Mouse (Mus musculus) kidney, postnatal 36 days (tissue): ENCODE data around the gene Rfx4.

Experiments
- DNase-seq, 2 experiments: peaks; one replicate each; pipeline ENCODE4 v3.0.0; 2021 to 2022; ENCODE audit warnings: mixed read lengths in 2 of 2

Gene Rfx4

DNA sequence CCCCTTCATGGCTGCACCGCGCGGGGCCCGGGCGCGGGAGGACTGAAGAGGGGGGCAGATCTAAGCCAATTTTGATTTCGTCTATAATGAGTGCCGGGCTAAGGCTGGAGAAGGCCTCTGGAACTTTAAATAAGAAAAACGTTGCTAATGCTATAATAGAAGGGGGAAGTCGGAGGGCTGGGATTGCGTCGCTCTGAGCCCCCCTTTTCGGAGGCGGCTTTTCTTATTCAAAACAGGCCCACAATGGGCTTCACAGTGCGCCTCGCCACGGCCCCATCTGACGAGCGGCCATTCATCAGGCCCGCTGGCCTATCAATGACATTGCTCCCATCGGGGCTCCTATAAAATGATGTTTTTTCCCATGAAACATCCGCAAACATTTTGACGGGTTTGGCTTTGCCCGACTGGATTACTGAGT lies at the start of gene Rfx4:
Gene Rfx4 (plus strand): TSS at position 277 of the 418 bp plus-strand sequence.
- DNase-seq, result no peak

DNA sequence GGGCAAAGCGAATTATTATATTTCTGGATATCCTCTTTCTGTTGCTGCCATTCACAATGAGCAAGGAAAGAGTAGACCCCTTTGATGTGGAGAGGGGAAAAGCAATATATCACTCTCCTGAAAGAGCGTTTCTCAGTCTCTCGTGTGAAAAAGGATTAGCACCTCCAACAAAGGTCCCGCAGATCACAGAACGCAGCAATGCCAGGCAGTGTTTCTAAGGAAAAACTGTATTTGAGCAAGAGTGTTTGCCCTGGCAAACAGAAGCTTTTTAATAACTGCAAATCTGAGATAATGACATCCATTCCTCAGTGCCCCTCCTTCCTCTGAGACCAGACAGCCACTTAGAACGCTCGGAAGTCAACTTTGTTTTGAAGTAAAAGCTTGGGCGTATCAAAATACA lies 49.3 kb upstream of the Rfx4 start:
- no peak for DNase-seq

- DNase-seq, result no peak
Observed at GRCm38 (mm10) chr10:84707226-84707625, 48.6 kb upstream of the Rfx4 start.

- no peak for DNase-seq
Observed at GRCm38 (mm10) chr10:84707752-84708530, 47.9 kb upstream of the Rfx4 start.

DNA sequence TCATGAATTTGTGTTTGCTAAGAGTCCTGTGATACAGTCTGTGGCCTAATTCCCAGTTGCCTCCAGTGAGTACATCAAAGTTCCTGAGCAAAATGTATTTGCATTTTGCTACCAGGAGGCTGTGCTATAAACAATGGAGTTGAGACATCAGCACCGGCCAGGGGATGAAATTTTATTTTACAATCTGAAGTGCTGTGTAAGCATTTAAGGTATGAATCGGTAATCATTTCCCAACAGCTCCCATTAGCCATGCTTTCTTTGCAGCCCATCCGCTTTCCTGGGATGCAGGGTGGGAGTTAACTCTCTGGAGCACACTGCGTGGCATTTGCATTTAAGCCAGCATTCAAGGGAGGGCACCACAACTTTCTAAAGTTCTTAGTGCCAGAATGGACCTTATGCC lies 45.7 kb upstream of the Rfx4 start:
- no peak for DNase-seq

- DNase-seq, result peak in 1 of 2 experiments; percentile 25
Observed at GRCm38 (mm10) chr10:84710827-84711226, 45.0 kb upstream of the Rfx4 start.

- no peak for DNase-seq
Observed at GRCm38 (mm10) chr10:84711479-84711878, 44.4 kb upstream of the Rfx4 start.

DNA sequence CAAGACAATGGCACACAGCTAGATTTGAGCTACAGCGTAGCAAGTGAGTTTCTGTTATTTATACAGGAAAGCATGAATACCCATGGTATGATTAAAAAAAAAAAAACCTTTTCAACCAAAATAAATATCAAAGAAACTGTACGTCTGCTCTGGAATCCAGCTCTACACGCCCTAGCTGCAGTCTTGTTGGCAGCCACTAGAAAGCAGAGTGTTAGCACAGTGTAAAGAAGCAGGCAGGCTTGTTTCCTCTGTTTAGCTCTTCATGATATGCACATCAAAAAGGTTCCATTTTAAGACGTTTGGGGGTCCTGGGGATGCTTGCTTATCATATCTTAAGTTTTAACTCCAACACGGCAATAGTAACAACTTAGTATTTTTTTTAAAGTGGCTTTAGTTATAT lies 43.9 kb upstream of the Rfx4 start:
- no peak for DNase-seq

DNA sequence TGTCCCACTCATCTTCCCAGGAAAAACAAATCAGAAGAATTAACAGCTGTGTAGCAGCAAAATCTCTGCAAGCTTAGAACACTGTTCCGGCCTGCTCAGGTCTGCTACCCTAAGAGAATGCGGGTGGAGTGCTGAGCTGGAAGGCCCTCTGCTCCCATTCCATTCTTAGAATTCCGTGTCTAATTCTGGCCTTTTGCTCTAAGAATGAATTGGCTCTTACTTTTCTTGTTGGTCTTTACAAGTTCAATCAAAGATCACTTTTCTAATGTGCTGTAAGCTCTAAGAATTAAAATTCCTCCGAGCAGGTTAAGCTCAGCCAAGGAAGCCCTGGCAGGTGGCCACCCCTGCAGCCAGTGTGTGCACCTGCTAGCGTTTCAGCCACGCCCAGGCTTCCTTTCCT lies 43.3 kb upstream of the Rfx4 start:
- peak; percentile 46 to 81 for DNase-seq

GRCm38 (mm10) chr10:84713043-84713442 lies 42.8 kb upstream of the Rfx4 start:
- DNase-seq, result no peak

GRCm38 (mm10) chr10:84715639-84716038 lies 40.2 kb upstream of the Rfx4 start:
- peak; percentile 29 to 39 for DNase-seq

DNA sequence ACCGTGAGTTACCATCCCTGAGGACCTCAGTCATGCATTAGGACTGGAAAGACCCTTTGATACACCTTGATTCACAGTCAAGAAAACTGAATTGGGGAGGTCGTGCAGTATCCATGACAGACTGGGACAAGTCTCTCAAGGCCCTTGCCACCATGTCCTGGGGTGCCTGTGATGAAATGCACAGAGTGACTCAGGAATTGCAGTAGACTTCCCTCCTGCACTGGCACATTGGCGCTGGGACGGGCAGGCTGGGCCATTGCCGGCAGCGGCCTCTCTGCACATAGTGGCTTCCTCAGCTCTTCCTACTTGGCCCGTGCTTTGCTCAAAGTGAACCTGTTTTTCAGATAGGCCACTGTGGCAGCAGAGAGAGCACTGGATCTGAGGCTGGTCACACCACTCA lies 39.3 kb upstream of the Rfx4 start:
- no peak for DNase-seq

GRCm38 (mm10) chr10:84722711-84723110 lies 33.2 kb upstream of the Rfx4 start:
- no peak for DNase-seq

- no peak for DNase-seq
Observed at GRCm38 (mm10) chr10:84727005-84727404, 28.9 kb upstream of the Rfx4 start.

DNA sequence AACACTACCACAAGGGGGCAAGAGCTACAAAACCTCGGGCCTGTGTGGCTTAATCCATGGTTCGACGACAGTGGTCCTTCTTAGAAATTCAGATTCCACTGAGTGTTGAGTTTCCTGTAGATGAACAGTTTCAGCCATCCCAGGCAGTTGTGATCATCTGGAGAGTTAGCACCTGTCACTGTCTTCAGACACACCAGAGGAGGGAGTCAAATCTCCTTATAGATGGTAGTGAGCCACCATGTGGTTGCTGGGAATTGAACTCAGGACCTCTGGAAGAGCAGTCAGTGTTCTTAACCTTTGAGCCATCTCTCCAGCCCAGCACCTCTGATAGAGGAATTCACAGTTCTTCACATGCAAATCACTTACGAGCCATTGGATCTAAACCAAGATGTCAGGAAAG lies 28.1 kb upstream of the Rfx4 start:
- DNase-seq, result no peak

- no peak for DNase-seq
Observed at GRCm38 (mm10) chr10:84730078-84730477, 25.8 kb upstream of the Rfx4 start.

DNA sequence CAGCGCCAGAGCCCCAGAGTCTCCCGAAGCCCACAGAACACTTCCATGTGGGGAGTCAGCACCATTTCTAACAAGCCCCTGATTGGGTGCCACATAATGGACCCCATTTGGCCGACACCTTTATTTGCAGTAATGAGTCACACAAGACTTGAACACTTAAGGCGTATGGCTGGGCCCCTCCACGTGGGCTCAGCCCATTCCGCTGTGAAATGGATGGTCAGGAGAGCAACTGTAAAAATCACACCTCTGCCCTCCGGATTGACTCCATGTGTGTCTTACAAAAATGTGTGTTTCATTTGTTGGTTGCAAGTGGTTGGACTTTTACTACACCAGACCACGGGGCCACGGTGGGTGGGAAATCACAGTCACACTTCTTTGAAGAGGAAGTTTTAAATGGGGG lies 24.9 kb upstream of the Rfx4 start:
- DNase-seq, result no peak

GRCm38 (mm10) chr10:84733511-84733910 lies 22.4 kb upstream of the Rfx4 start:
- no peak for DNase-seq

DNA sequence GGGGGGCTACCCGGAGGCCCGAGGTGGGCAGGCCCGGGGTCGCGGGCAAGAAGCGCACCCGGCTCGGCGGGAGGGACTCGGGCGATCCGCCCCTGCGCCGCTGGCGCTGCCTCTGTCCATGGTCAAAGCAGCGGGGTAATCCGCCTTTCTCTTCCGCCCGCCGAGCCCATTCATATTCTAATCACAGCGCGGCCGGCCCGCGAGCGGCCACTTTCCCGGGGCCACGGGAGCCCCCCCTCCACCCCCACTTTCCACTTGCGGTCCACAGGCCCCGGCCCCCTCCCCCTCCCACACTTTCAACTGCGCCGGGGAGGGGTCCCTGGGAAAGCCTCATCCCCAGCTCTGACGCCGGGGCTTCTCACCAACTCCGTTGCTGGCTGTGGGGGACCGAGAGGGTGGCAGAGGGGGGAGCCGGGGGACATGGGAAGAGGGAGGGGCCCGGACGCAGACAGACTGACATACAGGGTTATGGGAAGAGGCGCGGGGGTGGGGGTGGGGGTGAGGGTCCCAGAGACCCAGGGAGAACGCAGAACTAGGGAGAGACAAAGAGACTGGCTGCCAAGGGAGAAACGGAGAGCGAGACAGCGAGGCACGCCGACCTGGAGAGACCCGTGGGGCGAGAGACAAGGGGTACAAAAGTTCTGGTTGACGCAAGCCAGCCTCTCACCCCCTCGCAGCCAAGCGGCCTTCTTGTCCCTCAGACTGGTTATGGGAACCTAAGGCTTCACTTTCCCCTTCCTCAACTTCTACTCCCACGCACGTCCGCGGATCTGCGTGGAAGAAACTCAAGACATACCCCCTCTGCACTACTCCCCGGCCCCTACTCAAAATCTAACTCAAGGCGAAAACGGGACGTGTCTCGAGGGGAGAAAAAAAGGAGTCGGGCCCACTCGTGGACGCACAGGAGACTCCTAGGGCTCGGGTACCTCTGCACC lies 744 bp upstream of the Rfx4 start:
- peak in 1 of 2 experiments; percentile 45 for DNase-seq

DNA sequence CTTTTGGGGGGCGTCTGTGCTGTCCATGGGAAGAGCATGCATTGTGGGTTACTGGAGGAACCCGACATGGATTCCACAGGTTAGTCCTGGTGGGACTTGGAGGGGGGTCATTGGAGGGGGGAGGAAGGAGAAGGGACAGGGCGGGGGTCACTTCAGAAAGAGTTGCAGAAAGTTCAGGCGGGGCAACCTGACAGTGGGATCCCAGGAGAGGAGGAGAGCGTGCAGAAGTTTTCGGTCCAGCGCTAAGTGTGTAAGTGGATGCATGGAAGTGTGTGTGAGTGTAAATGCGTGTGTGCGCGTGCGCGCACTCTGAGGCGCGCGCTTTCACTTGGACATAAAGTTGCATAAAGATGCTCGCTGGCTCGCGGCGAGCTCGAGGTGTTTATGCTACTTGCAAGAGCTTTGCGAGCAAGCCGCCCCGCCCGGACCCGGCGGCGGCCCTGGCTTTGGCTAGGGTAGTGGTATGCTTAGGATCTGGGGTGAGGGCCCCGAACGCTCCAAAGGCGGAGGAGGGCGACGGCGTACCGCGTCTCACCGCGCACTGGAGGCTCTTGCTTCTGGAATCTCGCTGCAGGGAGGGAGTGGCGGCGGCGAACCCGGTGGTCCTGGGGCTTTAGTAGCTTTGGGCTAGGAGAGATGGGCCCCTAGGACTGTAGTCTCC lies 703 bp downstream of the Rfx4 start:
- DNase-seq, result peak in 1 of 2 experiments; percentile 18

DNA sequence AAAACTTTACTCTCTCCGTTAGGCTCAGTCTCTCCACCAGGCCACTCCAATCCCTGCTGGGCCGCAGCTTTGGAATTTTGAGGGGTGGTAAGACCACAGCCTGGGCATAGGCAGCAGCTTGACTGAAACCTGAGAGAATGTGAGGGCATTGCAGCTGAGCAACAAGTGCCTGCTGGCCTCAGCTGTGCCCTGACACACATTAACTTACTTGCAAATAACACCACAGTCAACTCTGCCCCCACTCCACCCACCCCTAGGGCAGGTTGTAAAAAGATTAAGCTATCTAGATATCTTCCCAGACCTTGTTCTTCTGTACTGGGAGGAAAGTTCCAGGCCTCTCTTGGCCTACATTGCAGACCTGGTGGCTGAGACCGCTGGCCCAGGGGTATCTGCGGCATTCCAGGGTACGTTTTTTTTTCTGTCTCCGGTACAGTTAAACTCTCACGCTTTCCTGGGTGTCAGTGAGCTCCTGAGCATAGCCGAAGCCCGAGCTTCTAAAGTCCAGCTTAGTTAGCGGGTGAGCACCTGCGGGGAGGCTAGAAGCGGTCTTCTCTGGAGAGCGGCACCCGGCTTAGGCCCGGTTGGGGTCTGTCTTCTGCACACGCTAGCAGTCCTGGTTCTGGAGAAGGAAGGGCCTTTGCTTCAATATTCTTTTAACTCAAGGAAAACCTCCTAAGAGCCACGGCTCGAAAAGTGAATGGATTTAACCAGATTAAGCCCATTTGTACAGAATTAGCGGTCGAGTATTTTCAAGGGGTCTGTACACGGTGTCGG lies 1.8 kb downstream of the Rfx4 start:
- DNase-seq, result peak; percentile 54 to 59

DNA sequence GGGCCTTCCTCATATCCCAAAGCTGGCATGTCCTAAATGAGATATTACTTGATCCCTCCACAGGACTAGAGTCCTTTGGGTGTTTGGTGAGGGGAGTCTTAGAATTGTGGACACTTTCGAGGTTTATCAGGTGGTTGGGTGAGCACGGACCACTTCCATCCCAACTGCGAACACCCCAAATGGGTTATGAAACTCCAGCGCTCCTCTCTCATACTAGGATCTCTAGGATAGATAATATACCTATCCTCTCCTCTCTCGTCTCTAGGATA lies 2.3 kb downstream of the Rfx4 start:
- DNase-seq, result no peak
